Mouse (Mus musculus) brain, embryonic 14.5 days (tissue): ENCODE results near the gene Btnl1. TPM values are rescaled to one million over a fixed set of nuclear protein-coding genes. Genes with fewer than 3 reads are reported as not detected.

Experiments
- DNase-seq: peaks from one replicate; pipeline ENCODE4 v3.0.0-alpha.2; 2011; ENCODE audit warnings: low read depth
- CTCF ChIP-seq: fragments of 200-500 bp; IDR thresholded peaks from 2 replicates; pipeline ENCODE4 v1.5.1; 2012; ENCODE audit warnings: inconsistent platforms, mild to moderate bottlenecking, moderate library complexity, borderline replicate concordance; ENCODE audit not compliant: insufficient read depth, insufficient read length; ENCODE audit errors: extremely low read depth
- POLR2A ChIP-seq: fragments of 200-500 bp; IDR thresholded peaks from 2 replicates; pipeline ENCODE4 v1.6.1; 2012; ENCODE audit warnings: mild to moderate bottlenecking, inconsistent platforms, borderline replicate concordance; ENCODE audit not compliant: poor library complexity, insufficient read depth, insufficient read length, severe bottlenecking; ENCODE audit errors: extremely low read depth
- polyA plus RNA-seq: library from polyadenylated mRNA; depleted of rRNA; stranded (reverse); fragments of >200 nt; gene quantifications from 2 replicates; pipeline ENCODE4 v1.2.3, GENCODE M21; 2012; rRNA removed

Btnl1 gene
- polyA plus RNA-seq, 1 experiment: not detected

GRCm38 (mm10) chr17:34397357-34397756, 20.4 kb downstream of the Btnl1 start:
- no peak for TF ChIP-seq POLR2A
- TF ChIP-seq CTCF: peak; percentile 29; the same call in 1 of the 2 replicates
- no peak for DNase-seq

- DNase-seq: peak; percentile 93
- TF ChIP-seq CTCF: no peak
- TF ChIP-seq POLR2A: no peak
Observed at GRCm38 (mm10) chr17:34398058-34398710, 21.3 kb downstream of the Btnl1 start.

GRCm38 (mm10) chr17:34398711-34399393, 21.9 kb downstream of the Btnl1 start, which contains the start of gene BC051142:
TSS of gene BC051142 (plus strand) at chr17:34398820.
- DNase-seq: peak; percentile 97
- TF ChIP-seq CTCF: no peak
- peak; percentile 76; the same call in 1 of the 2 replicates for TF ChIP-seq POLR2A

DNA sequence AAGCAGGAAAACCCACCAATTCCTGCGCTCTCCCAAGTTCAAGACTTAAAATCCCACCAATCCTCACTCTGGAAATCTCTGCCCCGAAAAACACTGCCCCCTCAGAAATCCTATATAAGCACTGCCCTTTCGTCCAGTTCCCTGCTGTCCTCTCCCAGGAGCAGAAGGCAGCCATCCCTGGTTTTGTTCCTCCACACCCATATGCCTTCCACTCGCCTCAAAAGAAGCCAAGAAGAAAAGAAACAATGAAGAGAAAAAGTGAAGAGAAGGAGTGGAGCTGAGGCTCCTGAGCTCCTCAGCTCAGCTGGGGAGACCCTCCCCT, 22.4 kb downstream of the Btnl1 start:
- TF ChIP-seq CTCF (no peak), POLR2A (no peak)
- DNase-seq: no peak

DNA sequence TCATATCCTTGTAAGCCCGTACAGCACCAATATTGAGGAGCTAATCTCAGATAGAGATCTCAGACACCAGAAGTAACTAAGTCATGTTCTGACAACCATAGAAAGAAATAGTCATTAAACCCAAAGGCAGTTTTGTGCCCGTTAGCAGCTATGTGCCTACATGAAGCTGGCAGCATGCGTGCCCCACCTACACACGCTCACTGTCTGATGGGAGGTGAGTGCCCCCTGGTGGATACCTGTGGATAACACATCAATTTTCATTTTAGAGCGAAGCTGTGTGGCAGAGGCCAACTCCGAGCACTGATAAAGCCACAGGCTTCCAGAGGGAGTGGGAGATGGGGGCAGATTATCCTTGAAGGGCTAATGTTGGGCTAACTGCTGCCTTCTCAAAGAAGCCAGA, 34.2 kb downstream of the Btnl1 start:
- peak; percentile 91 for TF ChIP-seq CTCF
- TF ChIP-seq POLR2A: no peak
- DNase-seq: peak; percentile 80

- TF ChIP-seq POLR2A: no peak
- DNase-seq: no peak
Observed at GRCm38 (mm10) chr17:34420014-34420413, 43.1 kb downstream of the Btnl1 start.

DNA sequence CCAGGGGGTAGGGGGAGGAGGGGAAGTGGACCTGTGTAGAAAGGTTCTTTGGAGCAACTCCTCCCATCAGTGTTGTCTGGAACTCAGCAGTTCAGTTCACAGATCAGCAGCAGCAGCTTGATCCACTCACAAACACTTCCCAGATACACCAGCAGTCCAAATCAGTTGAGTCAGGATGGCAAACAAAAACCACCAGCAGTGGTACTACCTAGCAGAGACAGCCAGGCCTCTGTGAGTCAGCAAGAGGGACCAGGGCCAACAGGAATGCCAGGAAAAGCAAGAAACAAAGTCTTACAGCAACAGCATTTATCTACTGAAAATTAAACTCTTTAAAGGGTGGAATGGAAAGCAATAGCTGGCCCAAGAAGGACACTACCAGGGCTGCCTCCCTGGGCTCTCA, 50.7 kb downstream of the Btnl1 start:
- no peak for DNase-seq
- TF ChIP-seq CTCF: no peak
- no peak for TF ChIP-seq POLR2A

Other genes starting within 250 kb of the Btnl1 start
- 0.18 and 0.40 TPM in 2 replicates for gene H2-DMb2, start 233.8 kb upstream of the Btnl1 start, polyA plus RNA-seq
- 0.82 and 1.1 TPM in 2 replicates for gene H2-DMb1, start 224.1 kb upstream of the Btnl1 start, polyA plus RNA-seq
- 1.8 and 2.1 TPM in 2 replicates for gene Tap1, start 189.6 kb upstream of the Btnl1 start, polyA plus RNA-seq
- gene Psmb9, start 189.4 kb upstream of the Btnl1 start, polyA plus RNA-seq: 0.86 and 1.1 TPM in 2 replicates
- 2.0 and 2.4 TPM in 2 replicates for gene Psmb8, start 179.4 kb upstream of the Btnl1 start, polyA plus RNA-seq
- 0.93 and 1.1 TPM in 2 replicates for gene Tap2, start 173.6 kb upstream of the Btnl1 start, polyA plus RNA-seq
- 0.04 and 0.11 TPM in 2 replicates for gene H2-Ob, start 138.2 kb upstream of the Btnl1 start, polyA plus RNA-seq
- gene H2-Ab1, start 119.4 kb upstream of the Btnl1 start, polyA plus RNA-seq: 1.4 and 1.7 TPM in 2 replicates
- 0.50 and 0.51 TPM in 2 replicates for gene H2-Aa, start 89.3 kb upstream of the Btnl1 start, polyA plus RNA-seq
- 0.93 and 1.6 TPM in 2 replicates for gene H2-Eb1, start 71.3 kb upstream of the Btnl1 start, polyA plus RNA-seq
- gene H2-Eb2, start 51.5 kb upstream of the Btnl1 start, polyA plus RNA-seq: 0.09 and 0.18 TPM in 2 replicates
- 0.03 TPM in 2 replicates for gene Btnl2, start 22.3 kb upstream of the Btnl1 start, polyA plus RNA-seq
- 9.9 and 10.4 TPM in 2 replicates for gene BC051142, start 21.7 kb downstream of the Btnl1 start, polyA plus RNA-seq
- gene Btnl4, start 100.2 kb downstream of the Btnl1 start, polyA plus RNA-seq: not detected in 2 replicates
- gene Btnl6, start 140.2 kb downstream of the Btnl1 start, polyA plus RNA-seq: not detected in 2 replicates
- 13.5 and 15.6 TPM in 2 replicates for gene Notch4, start 187.1 kb downstream of the Btnl1 start, polyA plus RNA-seq
- gene Gpsm3, start 212.7 kb downstream of the Btnl1 start, polyA plus RNA-seq: 2.0 and 3.0 TPM in 2 replicates
- gene Pbx2, start 214.1 kb downstream of the Btnl1 start, polyA plus RNA-seq: 107 and 115 TPM in 2 replicates
- gene Ager, start 220.7 kb downstream of the Btnl1 start, polyA plus RNA-seq: 5.1 and 9.0 TPM in 2 replicates
- gene Rnf5, start 226.6 kb downstream of the Btnl1 start, polyA plus RNA-seq: 189 and 227 TPM in 2 replicates
- 251 and 279 TPM in 2 replicates for gene Agpat1, start 227.1 kb downstream of the Btnl1 start, polyA plus RNA-seq
- 9.2 and 10.3 TPM in 2 replicates for gene Egfl8, start 238.8 kb downstream of the Btnl1 start, polyA plus RNA-seq